Mouse (Mus musculus): ENCODE results near the gene Ttc33. TPM values are rescaled to one million over a fixed set of nuclear protein-coding genes. Genes with fewer than 3 reads are reported as not detected.

The Ttc33 gene
- total and polyA plus RNA-seq, 3 experiments, result 21.0 to 26.2 TPM; not detected in 1

GRCm38 (mm10) chr15:5142714-5143113, 42.6 kb upstream of the Ttc33 start:
- Histone ChIP-seq H3K9me3 (replicated peaks; ENCODE audit: insufficient read depth, low read length) (no peaks in the 10 kb centered on the region), H3K4me1 (ENCODE audit: control insufficient read depth in 1 of 2, insufficient read depth in 2 of 2, low read length in 2 of 2) (peaks cover 22 to 32% of the 10 kb centered on the region in 2 experiments), H3K27me3 (ENCODE audit: control insufficient read depth in 1 of 2, insufficient read depth in 2 of 2, low read length in 2 of 2) (no peaks in the 10 kb centered on the region), H3K9ac (ENCODE audit: control insufficient read depth, low read depth, low read length, poor library complexity, severe bottlenecking) (peak overlapping the region; percentile 18; the same call in 1 of the 2 replicates), H3K4me3 (ENCODE audit: control insufficient read depth in 1 of 2, insufficient read depth in 1 of 2, low read depth in 2 of 2, low read length in 2 of 2) (peak overlapping the region in 1 of 2 experiments; percentile 71; a peak in 2 of 4 replicates), H3K79me2 (ENCODE audit: control insufficient read depth, insufficient read depth, low read length, poor library complexity) (peaks cover 34% of the 10 kb centered on the region), H3K36me3 (ENCODE audit: control insufficient read depth in 1 of 2, insufficient read depth in 2 of 2, low read length in 2 of 2) (peaks cover 0 to 41% of the 10 kb centered on the region in 2 experiments; a peak in 2 of 4 replicates), H3K27ac (ENCODE audit: control insufficient read depth, low read depth, low read length) (peak overlapping the region; percentile 38; the same call in 1 of the 2 replicates)
- TF ChIP-seq ZNF384 (IDR thresholded peaks at IDR 0.05; ENCODE audit: low read depth, low read length) (peak; percentile 80), GABPA (IDR thresholded peaks at IDR 0.05; ENCODE audit: low read depth, low read length) (no peak)
- peak; percentile 43 for DNase-seq (ENCODE audit: low read depth, low spot score)

DNA sequence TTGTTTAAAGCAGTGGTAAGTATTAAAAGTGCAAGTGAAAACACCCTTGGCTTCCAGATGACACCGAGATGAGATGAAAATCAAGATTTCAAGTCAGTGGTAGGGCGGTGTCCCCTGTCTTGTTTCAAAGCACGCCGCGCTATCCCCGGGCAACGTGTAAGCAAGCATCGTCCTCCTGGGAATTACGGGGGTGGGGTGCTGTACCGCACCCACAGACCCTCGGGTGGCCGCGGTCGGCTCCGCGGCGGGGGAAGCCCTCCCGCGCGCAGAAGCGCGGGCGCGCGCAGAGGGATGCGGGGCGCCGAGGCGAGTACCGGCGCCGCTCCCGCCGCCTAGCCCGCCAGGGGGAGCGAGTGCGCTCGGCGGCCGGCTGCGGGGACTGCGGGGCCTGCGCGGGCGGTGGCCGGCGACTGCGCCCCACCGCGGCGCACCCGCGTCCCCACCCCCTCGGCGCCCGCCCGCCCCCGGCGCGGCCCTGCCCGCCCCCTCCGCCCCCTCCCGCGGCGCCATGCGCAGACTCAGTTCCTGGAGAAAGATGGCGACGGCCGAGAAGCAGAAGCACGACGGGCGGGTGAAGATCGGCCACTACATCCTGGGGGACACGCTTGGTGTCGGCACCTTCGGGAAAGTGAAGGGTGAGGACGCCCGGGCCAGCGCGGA, 41.8 kb upstream of the Ttc33 start, which contains the start of gene Prkaa1:
Prkaa1 (plus strand) TSS at position 501 of the 660 bp plus-strand sequence.
- H3K4me1 ChIP-seq (ENCODE audit: control insufficient read depth in 1 of 2, insufficient read depth in 2 of 2, low read length in 2 of 2), result peaks cover 17 to 24% of the 10 kb centered on the region in 2 experiments
- DNase-seq (ENCODE audit: low read depth, low spot score), result peak; percentile 76
- TF ChIP-seq MAZ (IDR thresholded peaks at IDR 0.05; ENCODE audit: low read depth, low read length), result peak; percentile 35; the same call in 1 of the 2 replicates
- TF ChIP-seq UBTF (IDR thresholded peaks at IDR 0.05; ENCODE audit: borderline replicate concordance, insufficient read depth, low read depth, low read length), result no peak
- no peak for TF ChIP-seq RAD21 (IDR thresholded peaks at IDR 0.05; ENCODE audit: low read depth, low read length)
- no peak for TF ChIP-seq POLR2AphosphoS2 (IDR thresholded peaks at IDR 0.05; ENCODE audit: low read length)
- TF ChIP-seq NELFE (IDR thresholded peaks at IDR 0.05; ENCODE audit: low read depth, low read length), result peak; percentile 69
- TF ChIP-seq CTCF (IDR thresholded peaks at IDR 0.05 in 2 of 3, conservative IDR thresholded peaks at IDR 0.05 in 1 of 3; ENCODE audit: control insufficient read depth in 1 of 3, insufficient read depth in 1 of 3, low read depth in 2 of 3, low read length in 3 of 3, poor library complexity in 1 of 3, severe bottlenecking in 1 of 3), result peak in 2 of 3 experiments; percentile 27 to 55; a peak in 4 of 6 replicates
- TF ChIP-seq TAL1 (IDR thresholded peaks at IDR 0.05; ENCODE audit: low read length), result no peak
- TF ChIP-seq ETS1 (IDR thresholded peaks at IDR 0.05; ENCODE audit: low read depth, low read length), result no peak
- no peak for TF ChIP-seq USF1 (IDR thresholded peaks at IDR 0.05; ENCODE audit: low read depth, low read length)
- TF ChIP-seq USF2 (IDR thresholded peaks at IDR 0.05; ENCODE audit: borderline replicate concordance in 1 of 2, insufficient read depth in 1 of 2, low read depth in 1 of 2, low read length in 2 of 2), result no peak
- no peak for TF ChIP-seq ZKSCAN1 (IDR thresholded peaks at IDR 0.05; ENCODE audit: low read depth, low read length)
- TF ChIP-seq ELF1 (IDR thresholded peaks at IDR 0.05; ENCODE audit: low read depth, low read length), result peak; percentile 58; the same call in 1 of the 2 replicates
- no peak for TF ChIP-seq SMC3 (IDR thresholded peaks at IDR 0.05; ENCODE audit: low read depth, low read length)
- 0 out of 2 replicates have a peak, but pooled peaks have one; percentile 22 for TF ChIP-seq MAX (IDR thresholded peaks at IDR 0.05; ENCODE audit: low read length)
- TF ChIP-seq MEF2A (IDR thresholded peaks at IDR 0.05; ENCODE audit: extremely low read depth, insufficient replicate concordance, low read depth, low read length, poor library complexity, severe bottlenecking), result no peak
- TF ChIP-seq POLR2A (IDR thresholded peaks at IDR 0.05; ENCODE audit: control insufficient read depth in 1 of 2, insufficient read depth in 1 of 2, low read depth in 1 of 2, low read length in 2 of 2, poor library complexity in 1 of 2), result peak; percentile 67 to 75; a peak in 2 of 4 replicates
- TF ChIP-seq RCOR1 (IDR thresholded peaks at IDR 0.05; ENCODE audit: low read depth, low read length), result no peak
- TF ChIP-seq NRF1 (IDR thresholded peaks at IDR 0.05; ENCODE audit: insufficient read depth, low read depth, low read length, poor library complexity, severe bottlenecking), result peak; percentile 63
- no peak for TF ChIP-seq KAT2A (conservative IDR thresholded peaks at IDR 0.05; ENCODE audit: low read depth, low read length)
- no peak for TF ChIP-seq MYC (IDR thresholded peaks at IDR 0.05; ENCODE audit: low read depth, low read length)
- TF ChIP-seq CHD2 (IDR thresholded peaks at IDR 0.05; ENCODE audit: low read length), result no peak
- no peak for TF ChIP-seq MXI1 (IDR thresholded peaks at IDR 0.05; ENCODE audit: low read depth, low read length)
- TF ChIP-seq HCFC1 (IDR thresholded peaks at IDR 0.05; ENCODE audit: low read depth, low read length), result peak; percentile 47; the same call in 1 of the 2 replicates
- no peak for TF ChIP-seq JUND (IDR thresholded peaks at IDR 0.05; ENCODE audit: low read depth, low read length)
- no peak for TF ChIP-seq POLR2AphosphoS5 (IDR thresholded peaks at IDR 0.05; ENCODE audit: borderline replicate concordance, low read depth, low read length)
- no peak for TF ChIP-seq E2F4 (IDR thresholded peaks at IDR 0.05; ENCODE audit: borderline replicate concordance, low read depth, low read length)
- no peak for TF ChIP-seq TBP (IDR thresholded peaks at IDR 0.05; ENCODE audit: low read depth, low read length)
- TF ChIP-seq GABPA (IDR thresholded peaks at IDR 0.05; ENCODE audit: low read depth, low read length), result no peak

More for the DNA sequence above, 41.8 kb upstream of the Ttc33 start, which contains the start of gene Prkaa1:
- Histone ChIP-seq H3K79me2 (ENCODE audit: control insufficient read depth, insufficient read depth, low read length, poor library complexity) (peaks cover 40% of the 10 kb centered on the region), H3K36me3 (ENCODE audit: control insufficient read depth in 1 of 2, insufficient read depth in 2 of 2, low read length in 2 of 2) (peaks cover 0 to 33% of the 10 kb centered on the region in 2 experiments; a peak in 2 of 4 replicates), H3K9ac (ENCODE audit: control insufficient read depth, low read depth, low read length, poor library complexity, severe bottlenecking) (peak within 1 kb of the TSS; percentile 95), H3K27ac (ENCODE audit: control insufficient read depth, low read depth, low read length) (peak within 1 kb of the TSS; percentile 68), H3K27me3 (ENCODE audit: control insufficient read depth in 1 of 2, insufficient read depth in 2 of 2, low read length in 2 of 2) (no peaks in the 10 kb centered on the region), H3K9me3 (replicated peaks; ENCODE audit: insufficient read depth, low read length) (no peaks in the 10 kb centered on the region), H3K4me3 (ENCODE audit: control insufficient read depth in 1 of 2, insufficient read depth in 1 of 2, low read depth in 2 of 2, low read length in 2 of 2) (peak within 1 kb of the TSS; percentile 77 to 84)
